Mouse (Mus musculus): ENCODE data around the gene Pfkp. TPM values are rescaled to one million over a fixed set of nuclear protein-coding genes. Genes with fewer than 3 reads are reported as not detected.

Pfkp gene
- total RNA-seq, 4 experiments from 2014 or later = 222 to 241 (median 227) TPM

GRCm38 (mm10) chr13:6637534-6638124, 10.9 kb downstream of the Pfkp start:
- no peak for DNase-seq (ENCODE audit: low spot score in 2 of 2)

- DNase-seq (ENCODE audit: low spot score in 2 of 2) = no peak
Measured at GRCm38 (mm10) chr13:6636976-6637375, 11.6 kb downstream of the Pfkp start.

DNA sequence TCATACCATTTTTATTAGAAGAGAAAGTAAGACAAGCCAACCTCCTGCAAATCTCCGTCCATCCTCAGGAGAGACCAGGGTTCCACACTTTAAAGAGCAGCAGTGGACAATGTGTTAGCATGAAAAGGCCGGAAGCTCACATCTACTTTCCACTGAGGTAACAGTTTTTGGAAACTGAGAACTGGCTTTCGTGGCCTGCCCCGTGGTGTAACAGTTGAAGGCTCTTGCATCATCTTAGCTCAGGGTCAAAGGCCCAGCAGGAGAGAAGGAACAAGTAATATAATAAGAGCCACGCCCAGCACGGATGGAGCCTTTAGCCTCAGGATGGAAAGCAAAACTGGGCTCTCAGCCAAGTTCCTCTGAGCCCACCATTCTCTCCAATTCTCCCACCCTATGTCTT, 12.1 kb downstream of the Pfkp start:
- DNase-seq (ENCODE audit: low spot score in 2 of 2) = no peak

- DNase-seq (ENCODE audit: low spot score in 2 of 2) = no peak
Measured at GRCm38 (mm10) chr13:6635138-6636076, 13.2 kb downstream of the Pfkp start.

- DNase-seq (ENCODE audit: low spot score in 2 of 2) = no peak
Measured at GRCm38 (mm10) chr13:6634063-6634462, 14.5 kb downstream of the Pfkp start.

DNA sequence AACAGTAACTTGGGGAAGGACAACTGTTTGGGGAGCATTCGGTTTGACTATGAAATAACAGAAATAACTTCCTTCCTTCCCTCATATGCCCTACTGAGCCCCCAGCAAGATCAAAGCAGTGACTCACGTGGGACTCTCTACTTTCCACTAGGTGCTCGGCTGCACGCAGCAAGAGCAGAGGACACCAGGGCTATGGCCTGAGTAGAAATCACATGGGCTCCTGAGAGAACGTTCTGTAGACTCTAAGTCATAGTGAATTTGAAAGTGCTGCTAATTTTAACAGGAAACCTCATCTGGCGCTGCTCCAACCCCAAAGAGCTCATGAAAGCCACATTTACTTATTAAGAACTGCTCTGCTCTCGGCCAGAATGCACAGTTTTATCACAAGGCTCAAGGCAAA, 15.1 kb downstream of the Pfkp start:
- DNase-seq (ENCODE audit: low spot score in 2 of 2) = peak in 1 of 2 experiments; percentile 41

- no peak for DNase-seq (ENCODE audit: low spot score in 2 of 2)
Measured at GRCm38 (mm10) chr13:6632935-6633334, 15.6 kb downstream of the Pfkp start.

GRCm38 (mm10) chr13:6632513-6632912, 16.1 kb downstream of the Pfkp start:
- no peak for DNase-seq (ENCODE audit: low spot score in 2 of 2)

GRCm38 (mm10) chr13:6631772-6632510, 16.6 kb downstream of the Pfkp start:
- DNase-seq (ENCODE audit: low spot score in 2 of 2) = no peak

DNA sequence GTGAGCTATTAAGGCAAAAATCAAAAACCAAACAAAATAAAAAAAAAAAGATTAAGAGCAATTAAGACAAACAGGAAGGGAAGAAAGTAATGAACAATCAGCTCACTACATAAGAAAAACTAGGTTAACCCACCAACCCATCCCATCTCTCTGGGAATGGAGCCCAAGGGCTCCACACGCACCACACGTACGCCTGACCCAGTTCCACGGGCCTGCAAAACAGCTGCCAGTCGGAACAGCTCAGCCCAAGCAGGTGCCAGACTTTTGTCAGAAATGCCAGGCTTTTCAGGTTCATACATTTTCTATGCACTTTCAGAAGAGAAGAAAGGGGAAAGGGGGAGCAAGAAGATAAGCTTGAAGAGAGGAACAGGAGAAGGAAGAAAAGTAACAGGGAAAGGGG, 17.9 kb downstream of the Pfkp start:
- no peak for DNase-seq (ENCODE audit: low spot score in 2 of 2)

- no peak for DNase-seq (ENCODE audit: low spot score in 2 of 2)
Measured at GRCm38 (mm10) chr13:6629927-6630326, 18.6 kb downstream of the Pfkp start.

GRCm38 (mm10) chr13:6628998-6629764, 19.4 kb downstream of the Pfkp start:
- DNase-seq (ENCODE audit: low spot score in 2 of 2) = no peak

DNA sequence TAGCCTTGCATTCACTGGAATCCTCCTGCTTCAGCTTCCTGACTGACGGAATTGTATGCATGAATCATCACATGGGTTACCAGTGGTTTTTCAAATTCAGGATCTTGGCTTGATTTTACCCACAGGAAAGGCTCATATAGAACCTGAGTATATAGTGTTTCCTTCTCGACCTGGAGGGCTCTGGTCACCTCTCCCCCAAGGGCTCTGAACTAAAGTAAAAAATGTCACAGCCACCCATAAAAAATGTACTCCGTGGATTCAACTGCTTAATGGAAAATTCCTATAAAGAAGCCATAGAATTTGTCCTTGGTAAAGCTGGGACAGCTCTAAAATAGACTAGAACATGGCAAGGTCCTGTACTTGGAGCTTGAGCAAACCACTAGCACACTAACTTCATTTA, 20.3 kb downstream of the Pfkp start:
- DNase-seq (ENCODE audit: low spot score in 2 of 2) = no peak

DNA sequence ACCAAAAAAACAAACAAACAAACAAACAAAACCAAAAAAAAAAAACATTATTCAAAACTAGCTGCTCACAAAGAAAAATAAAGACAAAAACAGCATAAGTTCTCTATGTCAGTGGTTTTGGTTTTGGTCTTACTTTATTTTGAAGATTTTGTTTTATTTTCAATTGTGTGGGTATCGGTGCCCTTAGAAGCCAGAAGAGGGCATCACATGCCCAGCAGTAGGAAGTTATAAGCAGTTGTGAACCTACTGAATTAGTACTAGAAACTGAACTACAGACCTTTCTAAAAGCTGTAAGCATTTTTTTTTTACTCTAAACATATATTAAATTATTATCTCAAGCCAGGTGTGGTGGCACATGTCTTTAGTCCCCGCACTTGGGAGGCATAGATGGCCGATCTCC, 21.2 kb downstream of the Pfkp start:
- DNase-seq (ENCODE audit: low spot score in 2 of 2) = no peak

GRCm38 (mm10) chr13:6626508-6627114, 22.0 kb downstream of the Pfkp start:
- DNase-seq (ENCODE audit: low spot score in 2 of 2) = no peak

DNA sequence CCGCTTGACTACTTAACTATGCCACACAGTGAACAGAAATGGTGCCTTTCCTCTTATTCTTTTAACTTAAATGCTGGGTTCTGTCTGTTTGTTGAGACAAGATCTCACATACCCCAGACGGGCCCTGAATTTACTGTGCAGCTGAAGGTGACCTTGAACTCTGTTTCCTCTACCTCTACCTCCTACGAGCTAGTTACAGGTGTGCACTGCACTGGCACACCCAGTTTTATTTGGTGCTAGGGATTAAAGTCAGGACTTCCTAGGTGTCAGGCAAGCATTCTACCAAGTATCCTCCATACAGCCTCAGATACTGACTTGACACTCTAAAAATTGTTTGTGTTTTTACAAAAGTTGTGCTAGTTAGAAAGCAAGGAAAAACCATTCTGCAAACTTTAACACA, 22.6 kb downstream of the Pfkp start:
- no peak for DNase-seq (ENCODE audit: low spot score in 2 of 2)

DNA sequence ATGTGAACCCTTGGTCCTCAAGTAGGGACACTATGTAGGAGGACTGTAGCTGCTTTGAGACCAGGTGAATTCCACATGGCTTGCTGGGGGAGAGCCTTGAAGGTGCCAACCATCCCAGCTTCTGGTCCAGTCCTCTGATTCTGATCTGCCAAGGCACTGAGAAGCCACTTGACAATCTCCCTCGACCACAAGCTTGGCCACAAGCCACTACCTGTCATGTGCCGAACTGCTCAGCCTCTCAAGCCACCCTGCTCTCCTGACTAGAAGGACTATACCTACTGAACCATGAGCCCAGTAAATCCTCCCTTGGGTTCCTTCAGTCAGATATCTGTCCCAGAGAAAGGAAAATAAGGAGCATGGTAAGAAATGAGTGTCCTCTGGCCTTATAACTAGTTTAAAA, 24.0 kb downstream of the Pfkp start:
- no peak for DNase-seq (ENCODE audit: low spot score in 2 of 2)

DNA sequence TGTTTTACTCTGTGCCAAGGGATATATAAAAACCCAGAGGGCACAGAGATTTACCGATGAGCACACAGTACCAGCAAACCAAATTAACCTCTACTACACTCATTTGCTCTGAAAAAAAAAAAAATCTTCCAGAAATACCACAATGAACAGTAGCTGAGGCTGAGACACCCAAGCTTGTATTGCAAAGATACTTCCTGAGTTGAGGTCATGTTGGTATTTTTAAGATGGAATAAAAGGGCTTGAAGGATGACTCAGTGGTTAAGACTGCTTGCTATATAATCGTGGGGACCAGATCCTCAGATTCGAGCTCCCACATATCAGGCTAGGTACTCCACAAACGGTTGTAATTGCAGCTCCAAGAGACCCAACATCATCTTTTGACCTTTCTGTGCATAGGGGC, 24.5 kb downstream of the Pfkp start:
- no peak for DNase-seq (ENCODE audit: low spot score in 2 of 2)

DNA sequence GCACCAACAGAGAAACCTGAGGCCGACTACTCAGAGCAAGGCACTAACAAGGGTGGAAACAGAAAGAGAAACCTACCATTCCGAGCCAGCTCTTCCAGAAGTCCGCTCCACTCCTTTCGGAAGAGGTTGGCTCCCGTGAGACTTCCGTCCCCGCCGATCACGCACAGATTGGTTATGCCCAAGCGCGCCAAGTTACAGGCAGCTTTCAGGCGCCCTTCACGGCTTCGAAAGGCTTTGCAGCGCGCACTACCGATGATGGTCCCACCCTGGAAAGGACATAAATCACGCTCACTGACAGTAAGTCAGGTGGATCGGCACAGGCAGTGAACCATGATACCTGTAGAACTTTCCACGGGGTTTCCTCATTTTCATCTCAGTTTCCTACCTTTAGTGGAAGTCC, 26.7 kb downstream of the Pfkp start:
- DNase-seq (ENCODE audit: low spot score in 2 of 2) = no peak

- DNase-seq (ENCODE audit: low spot score in 2 of 2) = no peak
Measured at GRCm38 (mm10) chr13:6620250-6620649, 28.3 kb downstream of the Pfkp start.

DNA sequence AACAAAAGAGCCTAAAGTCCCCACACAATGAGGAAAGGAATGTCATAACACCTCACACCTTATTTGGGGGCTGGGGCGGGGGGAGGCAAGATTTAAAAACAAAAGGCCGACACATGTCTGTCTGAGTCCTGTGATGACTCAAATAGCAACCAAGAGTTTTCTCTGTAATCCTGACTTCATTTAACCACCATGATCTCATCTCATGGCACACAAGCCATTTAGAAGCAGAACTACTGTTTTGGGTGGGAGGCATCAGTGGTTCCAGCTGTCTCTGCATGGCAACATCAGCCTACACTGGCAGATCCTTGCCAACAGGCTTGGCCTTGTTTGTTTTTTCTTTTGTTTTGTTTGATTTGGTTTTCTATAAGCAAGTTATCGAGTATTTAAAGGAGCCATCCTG, 29.9 kb downstream of the Pfkp start:
- no peak for DNase-seq (ENCODE audit: low spot score in 2 of 2)
